Mouse (Mus musculus) limb, embryonic 13.5 days (tissue): ENCODE measurements around the gene Gm10197. TPM values are rescaled to one million over a fixed set of nuclear protein-coding genes. Genes with fewer than 3 reads are reported as not detected.

Experiments
- ATAC-seq: fragments of 200-750 bp; cut with Nextera tagmentation; 2 replicates; pipeline ENCODE4 v1.8.0; 2017; ENCODE audit warnings: low read depth, moderate number of reproducible peaks, moderate TSS enrichment; ENCODE audit not compliant: low FRiP score
- H3K27ac ChIP-seq: fragments of 300-500 bp; sonication (generic); 2 replicates; pipeline ENCODE4 v1.5.1; 2015; ENCODE audit warnings: inconsistent platforms, mild to moderate bottlenecking, moderate library complexity
- H3K27me3 ChIP-seq: fragments of 300-500 bp; sonication (generic); 2 replicates; pipeline ENCODE4 v1.6.1; 2015; ENCODE audit warnings: mild to moderate bottlenecking, inconsistent platforms
- H3K36me3 ChIP-seq: fragments of 300-500 bp; sonication (generic); 2 replicates; pipeline ENCODE4 v1.6.1; 2015; ENCODE audit warnings: inconsistent platforms, mild to moderate bottlenecking, moderate library complexity
- H3K4me1 ChIP-seq: fragments of 300-500 bp; sonication (generic); 2 replicates; pipeline ENCODE4 v1.6.1; 2015; ENCODE audit warnings: inconsistent platforms
- H3K4me2 ChIP-seq: fragments of 300-500 bp; sonication (generic); replicated peaks from 2 replicates; pipeline ENCODE4 v1.6.1; 2015; ENCODE audit warnings: inconsistent platforms, mild to moderate bottlenecking, moderate library complexity
- H3K4me3 ChIP-seq: fragments of 300-500 bp; sonication (generic); 2 replicates; pipeline ENCODE4 v1.5.1; 2015; ENCODE audit warnings: moderate library complexity, mild to moderate bottlenecking, inconsistent platforms
- H3K9ac ChIP-seq: fragments of 300-500 bp; sonication (generic); 2 replicates; pipeline ENCODE4 v1.6.1; 2015; ENCODE audit warnings: mild to moderate bottlenecking, inconsistent platforms
- H3K9me3 ChIP-seq: fragments of 300-500 bp; sonication (generic); 2 replicates; pipeline ENCODE4 v1.6.1; 2016; ENCODE audit warnings: inconsistent platforms
- WGBS: fragments of 180-500 bp; shearing (Covaris S2); methylation state at CpG from one replicate; pipeline ENCODE4 v1.1.7; 2015; 5-methylcytosine and 5-hydroxymethylcytosine counted together
- polyA plus RNA-seq: library from polyadenylated mRNA; unstranded; fragments of >200 nt; fragmentation: Nextera tagmentation; extraction: Ambion mirVana; gene quantifications from 2 replicates; pipeline ENCODE4 v1.2.1, GENCODE M21; 2015

Gm10197 gene
- polyA plus RNA-seq, 1 experiment from 2014 or later, result not detected

DNA sequence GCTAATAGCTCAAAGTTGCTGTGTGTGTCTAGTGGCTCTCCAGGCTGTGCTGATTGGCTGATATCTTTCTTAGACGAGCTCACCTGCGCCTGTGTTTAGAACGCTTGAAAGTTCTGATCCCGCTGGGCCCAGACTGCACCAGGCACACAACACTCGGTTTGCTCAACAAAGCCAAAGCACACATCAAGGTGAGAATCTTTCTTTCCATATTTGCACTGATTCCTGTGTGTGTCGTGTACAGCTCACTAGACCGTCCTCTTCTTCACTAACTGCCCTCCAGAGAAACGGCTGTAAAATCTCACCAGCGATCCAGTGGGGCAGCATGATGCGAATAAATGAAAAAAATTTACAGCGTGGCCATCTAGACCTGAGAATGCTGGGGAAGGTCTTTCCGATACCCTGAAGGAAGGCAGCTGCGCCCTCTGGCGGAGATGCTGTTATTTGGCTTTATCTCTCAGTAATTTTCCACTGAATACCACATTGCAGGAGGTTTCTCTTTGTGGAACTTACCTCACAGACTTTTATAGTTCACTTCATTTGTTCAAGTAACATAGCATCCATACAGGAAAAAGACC, 2.0 kb downstream of the Gm10197 start:
- Histone ChIP-seq H3K9me3 (no peaks in the 10 kb centered on the region), H3K4me3 (peak overlapping the region; percentile 10; the same call in 1 of the 2 replicates), H3K36me3 (peaks cover 24% of the 10 kb centered on the region), H3K4me1 (peaks cover 61% of the 10 kb centered on the region), H3K9ac (0 out of 2 replicates have a peak overlapping the region, but pooled peaks have one; percentile 8), H3K27ac (peak overlapping the region; percentile 55; the same call in 1 of the 2 replicates), H3K27me3 (no peaks in the 10 kb centered on the region), H3K4me2 (peak overlapping the region; percentile 44)
- 0 out of 2 replicates have a peak, but pooled peaks have one; percentile 21 for ATAC-seq
- WGBS, result 24% methylated on average over 14 of the region's 14 CpGs

DNA sequence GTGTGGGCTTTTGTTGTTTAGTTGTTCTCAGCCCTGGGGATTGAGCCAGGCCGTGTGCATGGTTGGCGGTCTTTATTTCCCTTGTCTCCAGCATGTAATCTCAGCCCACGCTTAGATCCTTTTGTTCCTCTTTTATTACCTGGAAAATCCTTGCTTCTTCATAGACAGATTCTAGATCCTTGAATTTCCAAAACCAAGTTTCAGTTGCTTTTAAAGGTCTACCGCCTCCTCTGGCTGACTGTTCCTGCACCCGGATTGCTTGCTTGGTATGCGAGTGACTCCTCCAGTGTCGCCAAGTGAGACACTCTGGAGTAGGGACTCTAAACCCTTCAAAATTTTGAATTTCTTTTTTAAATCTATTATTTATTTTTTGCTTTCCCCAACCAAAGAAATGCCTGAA, 4.7 kb downstream of the Gm10197 start:
- Histone ChIP-seq H3K36me3 (peaks cover 6% of the 10 kb centered on the region), H3K9ac (no peak overlapping the region), H3K9me3 (no peaks in the 10 kb centered on the region), H3K4me3 (no peak overlapping the region), H3K4me1 (peaks cover 65% of the 10 kb centered on the region), H3K4me2 (no peak overlapping the region), H3K27me3 (no peaks in the 10 kb centered on the region), H3K27ac (no peak overlapping the region)
- 79% methylated on average over 7 of the region's 7 CpGs for WGBS
- no peak for ATAC-seq

DNA sequence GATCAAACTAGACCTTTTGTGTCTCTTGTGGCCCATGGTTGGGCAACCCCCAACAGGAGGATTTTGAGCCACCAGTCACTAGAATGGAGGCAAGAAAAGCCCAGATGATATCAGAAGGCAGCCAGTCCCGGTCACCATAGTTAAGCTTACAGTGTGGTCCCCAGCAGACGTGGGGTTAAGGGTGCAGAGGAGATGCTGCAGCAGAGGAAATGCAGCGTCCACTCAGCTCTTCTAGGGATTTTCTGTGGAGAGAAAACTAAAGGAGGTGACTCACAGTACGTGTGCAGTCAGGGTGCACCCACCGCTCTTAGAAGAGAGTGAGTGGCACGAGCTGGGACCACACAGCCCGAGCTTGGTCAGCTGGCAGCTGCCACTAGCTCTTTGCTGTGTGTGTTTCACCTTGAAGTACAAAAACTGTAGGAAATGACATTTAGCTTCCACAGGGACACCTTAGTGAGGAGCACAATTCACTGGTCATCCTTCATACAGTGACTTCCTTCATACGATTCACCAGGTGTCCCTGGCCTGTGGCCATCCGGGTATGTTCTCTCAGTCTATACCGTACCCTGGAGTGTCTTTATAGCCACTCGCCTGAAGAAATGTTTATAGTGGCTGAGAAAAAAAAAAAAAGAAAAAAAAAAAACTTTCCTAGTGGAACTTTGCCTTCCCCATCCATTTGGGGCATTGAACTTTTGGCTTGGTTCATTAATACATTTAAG, 5.3 kb downstream of the Gm10197 start:
- 73% methylated on average over 11 of the region's 11 CpGs for WGBS
- Histone ChIP-seq H3K36me3 (no peaks in the 10 kb centered on the region), H3K9ac (0 out of 2 replicates have a peak overlapping the region, but pooled peaks have one; percentile 4), H3K9me3 (no peaks in the 10 kb centered on the region), H3K4me2 (no peak overlapping the region), H3K27me3 (no peaks in the 10 kb centered on the region), H3K4me1 (peaks cover 59% of the 10 kb centered on the region), H3K4me3 (no peak overlapping the region), H3K27ac (no peak overlapping the region)
- no peak for ATAC-seq

DNA sequence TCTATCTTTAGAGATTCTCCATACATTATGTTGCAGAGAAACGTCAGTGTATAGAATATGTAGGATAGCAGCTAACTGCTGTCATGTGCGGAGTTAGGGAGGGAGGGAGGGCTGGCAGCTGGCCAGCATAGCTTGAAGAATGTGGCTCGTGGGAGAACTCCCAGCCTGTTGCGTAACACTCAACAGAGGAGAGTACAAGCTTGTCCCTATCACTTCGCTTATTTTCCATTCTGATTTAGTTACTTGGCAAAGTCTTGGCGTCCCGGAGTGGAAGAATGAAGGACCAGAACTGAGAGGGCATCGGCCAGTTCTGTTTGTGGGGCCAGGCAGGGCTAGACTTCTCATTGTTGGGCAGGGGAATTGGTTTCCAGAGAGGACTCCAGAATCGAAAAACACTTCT, 6.6 kb downstream of the Gm10197 start:
- Histone ChIP-seq H3K4me2 (peak overlapping the region; percentile 51), H3K9me3 (no peaks in the 10 kb centered on the region), H3K4me1 (peaks cover 63% of the 10 kb centered on the region), H3K9ac (no peak overlapping the region), H3K27ac (peak overlapping the region; percentile 70), H3K4me3 (peak overlapping the region; percentile 7; the same call in 1 of the 2 replicates), H3K36me3 (no peaks in the 10 kb centered on the region), H3K27me3 (no peaks in the 10 kb centered on the region)
- WGBS, result 22% methylated on average over 9 of the region's 9 CpGs
- ATAC-seq, result peak; percentile 74; the same call in 1 of the 2 replicates

DNA sequence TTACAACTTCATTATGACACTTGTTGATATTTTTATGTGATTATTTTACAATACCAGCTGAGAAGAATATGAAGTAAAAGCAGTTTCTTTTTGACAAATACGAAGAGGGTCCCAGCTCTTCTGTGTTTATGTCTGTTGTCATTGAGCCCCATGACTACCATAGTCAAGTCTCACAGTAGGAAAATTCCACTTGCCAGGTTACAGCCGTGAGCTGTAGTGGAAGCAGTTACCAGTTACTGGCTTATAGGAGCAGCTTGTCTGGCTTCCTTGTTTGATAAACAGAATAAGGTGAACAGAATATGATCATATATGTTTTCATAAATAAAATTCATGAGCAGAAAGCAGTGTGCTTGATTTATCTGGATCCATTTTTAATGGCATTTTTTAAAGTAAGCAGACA, 7.0 kb downstream of the Gm10197 start:
- peaks cover 65% of the 10 kb centered on the region for H3K4me1 ChIP-seq
- no peak overlapping the region for H3K27ac ChIP-seq
- 55% methylated on average over 2 of the region's 2 CpGs for WGBS
- no peak overlapping the region for H3K9ac ChIP-seq
- no peaks in the 10 kb centered on the region for H3K27me3 ChIP-seq
- H3K4me2 ChIP-seq, result no peak overlapping the region
- H3K4me3 ChIP-seq, result no peak overlapping the region
- H3K36me3 ChIP-seq, result no peaks in the 10 kb centered on the region
- H3K9me3 ChIP-seq, result no peaks in the 10 kb centered on the region
- ATAC-seq, result no peak

DNA sequence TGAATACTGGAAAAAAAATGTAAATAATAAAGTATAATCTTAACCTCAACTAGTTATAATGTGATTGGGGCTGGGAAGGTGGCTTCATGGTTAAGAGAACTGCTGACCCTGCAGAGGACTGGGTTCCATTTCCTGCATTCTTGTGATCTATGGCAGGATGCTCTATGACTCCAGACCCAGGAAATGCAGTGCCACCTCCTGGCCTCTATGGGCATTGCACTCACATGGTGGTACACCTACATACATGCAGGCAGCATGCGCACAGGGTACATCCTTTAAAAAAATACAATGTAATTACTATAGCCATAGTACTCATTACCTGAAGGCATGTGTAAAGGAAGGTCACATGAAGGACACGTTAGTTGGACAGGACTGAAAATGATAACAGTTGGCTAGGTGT, 8.6 kb downstream of the Gm10197 start:
- Histone ChIP-seq H3K4me2 (no peak overlapping the region), H3K4me1 (peaks cover 55% of the 10 kb centered on the region), H3K36me3 (no peaks in the 10 kb centered on the region), H3K27me3 (no peaks in the 10 kb centered on the region), H3K9me3 (no peaks in the 10 kb centered on the region), H3K9ac (no peak overlapping the region), H3K27ac (no peak overlapping the region), H3K4me3 (no peak overlapping the region)
- ATAC-seq, result no peak
- WGBS, result 48% methylated on average over 2 of the region's 2 CpGs

DNA sequence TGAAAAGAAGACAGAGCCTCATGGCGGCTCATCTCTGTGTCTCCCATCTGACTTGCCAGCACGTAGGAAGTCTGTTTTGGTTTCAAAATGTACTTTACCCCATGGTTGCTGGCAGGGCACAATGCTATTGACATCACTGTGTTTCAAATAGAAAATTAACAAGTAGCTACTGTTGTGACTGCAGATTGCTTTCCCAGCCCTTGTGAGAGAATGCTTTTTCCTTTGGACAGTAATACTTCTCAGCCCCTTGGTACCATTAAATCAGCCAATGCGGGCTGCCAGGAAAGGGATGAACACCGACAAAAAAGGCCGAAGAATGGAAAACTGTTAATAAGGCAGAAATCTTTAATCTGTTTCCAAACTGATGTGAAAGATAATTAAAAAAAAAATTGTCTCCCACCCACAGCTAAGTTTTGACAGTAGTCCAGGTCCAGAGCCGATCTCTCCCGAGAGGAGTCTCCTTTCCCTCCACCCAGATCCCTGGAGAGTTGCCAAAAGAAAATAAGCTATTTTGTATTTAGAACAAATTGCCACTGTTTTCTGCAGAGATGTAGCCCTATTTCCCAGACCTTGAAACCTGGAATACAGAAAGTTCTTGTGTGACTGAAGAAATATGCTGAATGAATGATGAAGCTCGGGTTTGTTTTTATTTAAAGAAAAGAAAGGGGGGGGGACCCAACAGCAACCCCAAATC, 11.2 kb downstream of the Gm10197 start:
- ATAC-seq, result no peak
- H3K27ac ChIP-seq, result no peak overlapping the region; the same call in 1 of the 2 replicates
- WGBS, result 63% methylated on average over 8 of the region's 8 CpGs

DNA sequence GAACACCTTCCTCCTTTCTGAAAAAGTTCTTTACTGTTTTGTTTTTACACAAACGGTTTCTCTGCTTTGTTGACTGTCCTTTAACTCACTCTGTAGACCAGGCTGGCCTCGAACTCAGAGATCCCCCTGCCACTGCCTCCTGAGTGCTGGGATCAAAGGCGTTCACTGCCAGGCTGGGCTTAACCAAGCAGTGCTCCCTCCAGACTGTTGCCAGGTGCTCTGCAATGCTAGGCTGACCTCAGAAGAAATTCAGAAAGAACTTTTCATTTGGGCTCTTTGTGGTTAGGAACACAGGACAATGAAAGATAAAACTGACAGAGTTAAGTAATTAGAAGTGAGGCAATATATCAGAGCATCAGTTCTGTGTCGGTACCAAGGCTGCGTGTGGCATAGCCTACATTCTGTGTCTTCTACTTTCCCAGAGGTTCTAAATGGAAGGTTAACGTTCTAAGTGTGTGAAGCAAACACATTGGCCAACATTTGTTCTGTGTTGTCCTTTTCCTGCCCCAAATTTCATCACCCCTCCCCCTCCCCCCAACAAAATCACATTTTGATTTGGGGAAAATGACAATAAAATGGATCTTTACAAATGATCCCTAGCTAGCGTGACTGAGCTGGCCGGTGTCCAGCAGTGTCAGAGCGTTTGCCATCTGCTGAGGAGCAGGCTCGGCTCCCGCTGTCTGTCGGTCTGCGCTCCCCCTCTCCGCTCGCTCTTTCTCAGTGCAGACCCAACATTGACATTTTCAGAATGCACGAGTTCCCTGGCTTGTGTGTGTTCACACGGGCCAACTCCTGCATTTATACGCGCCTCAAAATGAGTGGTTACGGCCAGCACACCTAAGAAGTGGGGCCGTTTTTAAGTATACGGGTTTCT, 12.2 kb downstream of the Gm10197 start:
- Histone ChIP-seq H3K27me3 (no peaks in the 10 kb centered on the region), H3K4me3 (no peak overlapping the region), H3K9me3 (no peaks in the 10 kb centered on the region), H3K9ac (no peak overlapping the region; the same call in 1 of the 2 replicates), H3K27ac (no peak overlapping the region), H3K36me3 (peaks cover 3% of the 10 kb centered on the region; the same call in 1 of the 2 replicates), H3K4me1 (peaks cover 29% of the 10 kb centered on the region), H3K4me2 (no peak overlapping the region; the same call in 1 of the 2 replicates)
- ATAC-seq, result peak; percentile 52; the same call in 1 of the 2 replicates
- 58% methylated on average over 22 of the region's 22 CpGs for WGBS

More for the DNA sequence above, 11.2 kb downstream of the Gm10197 start:
- Histone ChIP-seq H3K4me2 (no peak overlapping the region; the same call in 1 of the 2 replicates), H3K9me3 (no peaks in the 10 kb centered on the region), H3K36me3 (peaks cover 3% of the 10 kb centered on the region; the same call in 1 of the 2 replicates), H3K4me1 (peaks cover 36% of the 10 kb centered on the region), H3K27me3 (no peaks in the 10 kb centered on the region), H3K9ac (no peak overlapping the region), H3K4me3 (no peak overlapping the region)

DNA sequence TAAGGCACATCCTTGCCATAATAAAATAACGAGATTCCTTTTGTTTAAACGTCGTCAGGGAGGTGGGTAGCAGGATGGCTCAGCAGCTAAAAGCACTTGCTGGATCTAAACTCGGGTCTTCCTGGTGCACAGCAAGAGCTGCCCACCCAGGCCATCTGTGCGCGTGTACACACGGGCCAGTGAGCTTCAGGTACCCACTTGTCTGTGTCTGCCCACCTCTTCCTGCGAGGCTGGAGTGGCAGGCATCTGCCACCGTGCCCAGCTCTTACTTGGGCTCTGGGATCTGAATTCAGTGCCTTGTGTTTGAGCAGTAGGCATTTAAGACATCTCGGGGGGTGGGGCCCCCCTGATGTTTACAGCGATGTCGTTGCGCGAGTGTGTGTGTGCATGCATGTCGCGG, 16.5 kb downstream of the Gm10197 start:
- no peak overlapping the region for H3K4me2 ChIP-seq
- WGBS, result 82% methylated on average over 16 of the region's 16 CpGs
- H3K27me3 ChIP-seq, result no peaks in the 10 kb centered on the region
- no peak for ATAC-seq
- H3K9ac ChIP-seq, result no peak overlapping the region
- peaks cover 18% of the 10 kb centered on the region for H3K36me3 ChIP-seq
- H3K4me3 ChIP-seq, result no peak overlapping the region
- no peaks in the 10 kb centered on the region for H3K9me3 ChIP-seq
- peaks cover 19% of the 10 kb centered on the region for H3K4me1 ChIP-seq
- H3K27ac ChIP-seq, result no peak overlapping the region

DNA sequence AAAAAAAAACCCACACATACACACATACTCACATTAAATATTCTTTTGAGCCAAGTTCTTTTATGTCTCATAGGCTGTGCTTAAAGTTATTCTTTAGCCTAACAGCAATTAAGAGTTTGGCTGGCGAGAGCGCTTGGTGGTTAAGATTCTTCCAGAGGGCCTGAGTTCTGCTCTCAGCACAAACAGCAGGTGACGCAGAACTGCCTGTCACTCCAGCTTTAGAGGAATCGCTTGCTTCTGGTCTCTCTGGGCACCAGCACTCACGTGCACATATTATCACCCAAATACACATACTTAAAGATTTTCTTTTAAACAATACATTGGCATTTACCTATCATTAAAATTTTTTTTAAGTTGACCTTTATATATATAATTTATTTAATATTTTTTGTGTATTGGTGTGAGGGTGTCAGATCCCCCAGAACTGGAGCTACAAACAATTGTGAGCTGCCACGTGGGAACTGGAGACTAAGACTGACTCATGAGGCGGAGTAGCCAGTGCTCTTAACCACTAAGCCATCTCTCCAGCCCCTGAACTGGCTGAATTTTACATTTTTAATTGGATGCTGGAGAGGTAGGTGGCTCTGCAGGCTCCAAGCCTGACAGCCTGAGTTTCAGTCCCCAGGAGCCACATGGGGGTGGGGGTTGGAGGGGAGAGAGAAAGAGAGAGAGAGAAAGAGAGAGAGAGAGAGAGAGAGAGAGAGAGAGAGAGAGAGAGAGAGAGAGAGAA, 17.1 kb downstream of the Gm10197 start:
- peaks cover 19% of the 10 kb centered on the region for H3K36me3 ChIP-seq
- no peak for ATAC-seq
- no peaks in the 10 kb centered on the region for H3K9me3 ChIP-seq
- H3K4me3 ChIP-seq, result no peak overlapping the region
- H3K4me1 ChIP-seq, result peaks cover 13% of the 10 kb centered on the region
- no peak overlapping the region for H3K9ac ChIP-seq
- H3K4me2 ChIP-seq, result no peak overlapping the region
- no peak overlapping the region for H3K27ac ChIP-seq
- H3K27me3 ChIP-seq, result no peaks in the 10 kb centered on the region
- 77% methylated on average over 7 of the region's 7 CpGs for WGBS

DNA sequence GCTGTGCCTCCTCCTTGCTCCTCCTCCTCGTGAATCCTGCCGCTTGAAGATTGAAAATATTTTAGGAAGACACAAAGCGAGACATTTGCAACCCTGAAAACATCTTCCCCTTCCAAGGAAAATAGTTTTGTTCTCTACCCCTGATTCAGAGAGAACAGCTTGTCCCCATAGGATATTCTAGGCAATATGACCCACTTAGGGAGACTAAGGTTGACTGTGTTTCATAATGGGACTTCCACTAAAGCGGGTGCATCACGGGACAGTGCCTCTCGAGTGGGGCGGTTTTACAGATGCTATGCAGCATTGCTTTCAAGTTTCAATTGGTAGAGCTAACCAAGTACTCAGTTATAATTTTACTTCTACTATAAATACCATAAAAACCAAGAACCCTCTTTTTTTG, 17.7 kb downstream of the Gm10197 start:
- 0 out of 2 replicates have a peak, but pooled peaks cover 8% of the 10 kb centered on the region for H3K4me1 ChIP-seq
- no peak overlapping the region for H3K27ac ChIP-seq
- H3K9me3 ChIP-seq, result no peaks in the 10 kb centered on the region
- no peak overlapping the region for H3K4me2 ChIP-seq
- H3K4me3 ChIP-seq, result no peak overlapping the region
- no peak overlapping the region for H3K9ac ChIP-seq
- ATAC-seq, result no peak
- WGBS, result 87% methylated on average over 7 of the region's 7 CpGs
- H3K27me3 ChIP-seq, result no peaks in the 10 kb centered on the region
- peaks cover 19% of the 10 kb centered on the region for H3K36me3 ChIP-seq
